Mouse (Mus musculus) testis, adult 2 months (tissue): ENCODE results near the gene Tomm34.

Experiments
- CTCF ChIP-seq: fragments of 200-500 bp; IDR thresholded peaks from 2 replicates; pipeline ENCODE4 v1.5.1; 2012; ENCODE audit warnings: low read depth, mild to moderate bottlenecking, inconsistent platforms, low read length, moderate library complexity; ENCODE audit not compliant: control insufficient read depth, insufficient read depth, insufficient replicate concordance
- POLR2A ChIP-seq: fragments of 200-500 bp; IDR thresholded peaks from 2 replicates; pipeline ENCODE4 v1.6.1; 2012; ENCODE audit warnings: low read depth, mild to moderate bottlenecking, inconsistent platforms, low read length, moderate library complexity; ENCODE audit not compliant: control insufficient read depth

DNA sequence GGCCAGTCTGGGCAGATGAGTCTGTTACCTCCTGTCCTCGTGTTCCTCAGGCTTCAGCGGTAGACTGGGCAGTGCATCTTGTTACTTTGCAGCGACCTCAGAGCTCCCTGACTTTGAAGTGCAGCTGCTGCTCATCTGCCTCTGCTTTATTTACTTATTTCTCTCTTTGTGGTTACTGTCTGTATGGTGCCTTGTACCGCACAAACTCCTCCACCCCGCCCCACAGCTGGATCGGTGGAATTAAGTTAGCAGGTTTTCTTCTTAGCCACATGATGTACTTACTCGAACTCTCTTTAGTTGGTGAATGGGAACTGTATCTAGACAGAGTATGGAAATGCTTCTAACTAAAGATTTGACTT, 13.4 kb upstream of the Tomm34 start:
- TF ChIP-seq CTCF (no peak), POLR2A (no peak)
